Mouse (Mus musculus) MEL (cell line): ENCODE data around the gene Zfp146. TPM values are rescaled to one million over a fixed set of nuclear protein-coding genes. Genes with fewer than 3 reads are reported as not detected.

Source experiments
- DNase-seq: peaks from one replicate; pipeline ENCODE4 v3.0.0; 2011; ENCODE audit warnings: low read depth, low spot score
- H3K27ac ChIP-seq: 2 replicates; pipeline ENCODE4 v1.5.1; 2012; ENCODE audit warnings: low read depth, mild to moderate bottlenecking, control low read depth, low read length, moderate library complexity; ENCODE audit not compliant: control insufficient read depth
- H3K27me3 ChIP-seq, 2 experiments: fragments of 150-350 bp in 1 of 2; sonication (generic) in 1 of 2; 2 replicates each; pipeline ENCODE4 v1.6.1; 2012; ENCODE audit warnings: low read length in 2 of 2, mild to moderate bottlenecking in 2 of 2, improper control_type of control experiment in 1 of 2, moderate library complexity in 1 of 2; ENCODE audit not compliant: insufficient read depth in 2 of 2, control insufficient read depth in 1 of 2
- H3K36me3 ChIP-seq, 2 experiments: 2 replicates each; pipeline ENCODE4 v1.6.1; 2012 to 2014; ENCODE audit warnings: low read length in 2 of 2, improper control_type of control experiment in 1 of 2, inconsistent platforms in 1 of 2, mild to moderate bottlenecking in 1 of 2; ENCODE audit not compliant: insufficient read depth in 2 of 2, control insufficient read depth in 1 of 2
- H3K4me1 ChIP-seq, 2 experiments: fragments of 150-350 bp in 1 of 2; sonication (generic) in 1 of 2; 2 replicates each; pipeline ENCODE4 v1.6.1; 2012; ENCODE audit warnings: low read length in 2 of 2, improper control_type of control experiment in 1 of 2, mild to moderate bottlenecking in 1 of 2; ENCODE audit not compliant: insufficient read depth in 2 of 2, control insufficient read depth in 1 of 2
- H3K4me3 ChIP-seq, 2 experiments: fragments of 150-350 bp in 1 of 2; sonication (generic) in 1 of 2; 2 replicates each; pipeline ENCODE4 v1.5.1; 2012; ENCODE audit warnings: low read depth in 2 of 2, low read length in 2 of 2, mild to moderate bottlenecking in 2 of 2, moderate library complexity in 2 of 2, control low read depth in 1 of 2, improper control_type of control experiment in 1 of 2; ENCODE audit not compliant: control insufficient read depth in 1 of 2, insufficient read depth in 1 of 2
- H3K79me2 ChIP-seq: 2 replicates; pipeline ENCODE4 v1.6.1; 2012; ENCODE audit warnings: mild to moderate bottlenecking, low read length, moderate library complexity; ENCODE audit not compliant: control insufficient read depth, poor library complexity, insufficient read depth
- H3K9ac ChIP-seq: 2 replicates; pipeline ENCODE4 v1.6.1; 2012; ENCODE audit warnings: low read depth, mild to moderate bottlenecking, control low read depth, low read length, moderate library complexity; ENCODE audit not compliant: control insufficient read depth, poor library complexity, severe bottlenecking
- H3K9me3 ChIP-seq: fragments of 150-350 bp; sonication (generic); replicated peaks from 2 replicates; pipeline ENCODE4 v1.6.1; 2012; ENCODE audit warnings: mild to moderate bottlenecking, low read length, improper control_type of control experiment, moderate library complexity; ENCODE audit not compliant: insufficient read depth
- CHD2 ChIP-seq: IDR thresholded peaks from 2 replicates; pipeline ENCODE4 v1.6.1; 2011; ENCODE audit warnings: low read length, improper control_type of control experiment
- EP300 ChIP-seq, 2 experiments: IDR thresholded peaks; 2 replicates each; pipeline ENCODE4 v1.6.1; 2011; ENCODE audit warnings: improper control_type of control experiment in 2 of 2, low read length in 2 of 2, low read depth in 1 of 2, mild to moderate bottlenecking in 1 of 2
- ETS1 ChIP-seq: IDR thresholded peaks from 2 replicates; pipeline ENCODE4 v1.6.1; 2012; ENCODE audit warnings: low read depth, mild to moderate bottlenecking, inconsistent platforms, low read length, improper control_type of control experiment, moderate library complexity
- GABPA ChIP-seq: IDR thresholded peaks from 2 replicates; pipeline ENCODE4 v1.6.1; 2012; ENCODE audit warnings: low read depth, mild to moderate bottlenecking, inconsistent platforms, low read length, improper control_type of control experiment, moderate library complexity
- GATA1 ChIP-seq: IDR thresholded peaks from 2 replicates; pipeline ENCODE4 v1.6.1; 2011; ENCODE audit warnings: low read depth, low read length, improper control_type of control experiment
- JUND ChIP-seq: IDR thresholded peaks from 2 replicates; pipeline ENCODE4 v1.6.1; 2011; ENCODE audit warnings: low read depth, mild to moderate bottlenecking, improper control_type of control experiment, low read length
- KAT2A ChIP-seq: conservative IDR thresholded peaks from 2 replicates; pipeline ENCODE4 v1.6.1; 2012; ENCODE audit warnings: low read depth, low read length, improper control_type of control experiment, inconsistent platforms
- MAZ ChIP-seq: IDR thresholded peaks from 2 replicates; pipeline ENCODE4 v1.6.1; 2012; ENCODE audit warnings: low read depth, mild to moderate bottlenecking, inconsistent platforms, low read length, improper control_type of control experiment
- MEF2A ChIP-seq: IDR thresholded peaks from 2 replicates; pipeline ENCODE4 v1.6.1; 2014; ENCODE audit warnings: low read depth, mild to moderate bottlenecking, inconsistent platforms, low read length, improper control_type of control experiment; ENCODE audit not compliant: poor library complexity, insufficient replicate concordance, severe bottlenecking; ENCODE audit errors: extremely low read depth
- MYB ChIP-seq: IDR thresholded peaks from 2 replicates; pipeline ENCODE4 v1.6.1; 2011; ENCODE audit warnings: mild to moderate bottlenecking, low read depth, low read length, improper control_type of control experiment
- NELFE ChIP-seq: IDR thresholded peaks from 2 replicates; pipeline ENCODE4 v1.6.1; 2011; ENCODE audit warnings: low read depth, low read length, improper control_type of control experiment
- POLR2AphosphoS2 ChIP-seq: IDR thresholded peaks from 2 replicates; pipeline ENCODE4 v1.6.1; 2011; ENCODE audit warnings: low read length, improper control_type of control experiment
- SIN3A ChIP-seq: IDR thresholded peaks from 2 replicates; pipeline ENCODE4 v1.6.1; 2012; ENCODE audit warnings: low read length, improper control_type of control experiment, inconsistent platforms
- TAL1 ChIP-seq: IDR thresholded peaks from 2 replicates; pipeline ENCODE4 v1.6.1; 2012; ENCODE audit warnings: mild to moderate bottlenecking, inconsistent platforms, low read length, moderate library complexity, mixed read lengths
- TCF12 ChIP-seq: IDR thresholded peaks from 2 replicates; pipeline ENCODE4 v1.6.1; 2014; ENCODE audit warnings: low read depth, mild to moderate bottlenecking, inconsistent platforms, low read length, improper control_type of control experiment, moderate library complexity
- USF1 ChIP-seq: IDR thresholded peaks from 2 replicates; pipeline ENCODE4 v1.6.1; 2014; ENCODE audit warnings: low read depth, mild to moderate bottlenecking, inconsistent platforms, low read length, improper control_type of control experiment, moderate library complexity
- ZC3H11A ChIP-seq: IDR thresholded peaks from 2 replicates; pipeline ENCODE4 v1.6.1; 2012; ENCODE audit warnings: low read depth, mild to moderate bottlenecking, inconsistent platforms, low read length, improper control_type of control experiment
- ZKSCAN1 ChIP-seq: IDR thresholded peaks from 2 replicates; pipeline ENCODE4 v1.6.1; 2012; ENCODE audit warnings: low read depth, mild to moderate bottlenecking, inconsistent platforms, low read length, improper control_type of control experiment, moderate library complexity
- polyA plus RNA-seq, 2 experiments: library from polyadenylated mRNA; stranded (reverse) in 1 of 2; unstranded in 1 of 2; fragments of >175 nt in 1 of 2; fragments of >200 nt in 1 of 2; gene quantifications; 2 replicates each; pipeline versions ENCODE4 v1.2.1 to v1.2.4; 2012; ENCODE audit warnings: low replicate concordance in 2 of 2, low read depth in 1 of 2; ENCODE audit not compliant: insufficient read length in 2 of 2, insufficient read depth in 1 of 2, missing spikeins in 1 of 2
- total RNA-seq: library from RNA; depleted of rRNA; stranded (reverse); fragments of 300-350 nt; gene quantifications from 2 replicates; pipeline ENCODE4 v1.2.3, GENCODE M21; 2012

Zfp146 gene
- total and polyA plus RNA-seq, 3 experiments, result 35.5 to 38.9 TPM; not detected in 1

DNA sequence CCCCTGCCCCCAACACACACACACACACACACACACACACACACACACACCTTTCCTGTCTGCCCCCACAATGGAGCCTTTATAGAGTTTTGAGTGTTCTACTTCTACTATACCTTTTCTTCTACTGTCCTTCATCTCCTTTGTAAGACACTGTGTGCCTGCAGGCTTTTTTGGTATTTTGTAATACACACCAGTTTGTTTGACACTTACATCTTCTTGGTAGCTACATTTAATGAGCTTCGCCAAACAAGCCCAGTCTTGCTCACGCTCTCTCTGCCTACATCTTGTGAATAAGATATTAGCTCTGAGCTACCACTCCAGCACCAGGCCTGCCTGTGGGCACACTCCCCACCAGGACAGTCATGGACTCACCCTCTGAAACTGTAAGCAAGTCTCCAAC, 4.8 kb downstream of the Zfp146 start:
- no peak overlapping the region for H3K9ac ChIP-seq
- DNase-seq, result no peak
- H3K4me3 ChIP-seq, result no peak overlapping the region
- H3K79me2 ChIP-seq, result peaks cover 56% of the 10 kb centered on the region
- no peaks in the 10 kb centered on the region for H3K27me3 ChIP-seq
- no peak overlapping the region for H3K27ac ChIP-seq
- no peak for TF ChIP-seq SIN3A
- TF ChIP-seq, all 39 proteins: peak for 0
- Histone ChIP-seq H3K36me3 (peaks cover 4 to 29% of the 10 kb centered on the region in 2 experiments), H3K9me3 (no peaks in the 10 kb centered on the region), H3K4me1 (peaks cover 0 to 3% of the 10 kb centered on the region in 2 experiments; a peak in 1 of 4 replicates)

DNA sequence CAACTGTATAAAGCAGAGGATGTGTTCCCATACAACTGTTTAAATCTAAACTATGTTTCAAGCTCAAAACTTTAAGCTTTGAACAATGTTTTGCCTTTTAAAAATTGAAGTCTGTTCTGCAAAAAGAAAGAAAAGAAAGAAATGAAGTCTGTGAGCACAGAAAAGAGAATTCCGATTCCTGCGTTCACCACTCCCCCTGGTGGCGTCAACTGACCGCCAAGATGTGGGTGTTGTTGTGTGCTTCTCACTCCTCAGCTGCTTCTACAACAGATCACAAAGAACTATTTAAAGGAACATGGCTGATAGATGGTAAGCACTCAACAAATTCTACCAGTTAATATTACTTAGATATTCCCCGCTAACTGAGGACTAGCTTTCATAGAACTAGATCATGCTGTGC, 6.4 kb downstream of the Zfp146 start:
- Histone ChIP-seq H3K27ac (no peak overlapping the region), H3K9me3 (no peaks in the 10 kb centered on the region), H3K4me1 (no peaks in the 10 kb centered on the region), H3K36me3 (peaks cover 0 to 32% of the 10 kb centered on the region in 2 experiments; a peak in 2 of 4 replicates), H3K9ac (no peak overlapping the region), H3K4me3 (no peak overlapping the region), H3K27me3 (no peaks in the 10 kb centered on the region), H3K79me2 (peaks cover 43% of the 10 kb centered on the region)
- TF ChIP-seq ZC3H11A, result no peak
- TF ChIP-seq CHD2, result no peak
- no peak for TF ChIP-seq GABPA
- no peak for TF ChIP-seq POLR2AphosphoS2
- TF ChIP-seq ZKSCAN1, result no peak
- no peak for TF ChIP-seq TAL1
- no peak for TF ChIP-seq MEF2A
- no peak for TF ChIP-seq JUND
- no peak for TF ChIP-seq NELFE
- TF ChIP-seq EP300 (IDR thresholded peaks at IDR 0.05; ENCODE audit: low read depth in 1 of 2, low read length in 2 of 2), result no peak
- TF ChIP-seq GATA1, result no peak
- no peak for TF ChIP-seq USF1
- TF ChIP-seq MYB, result no peak
- TF ChIP-seq MAZ, result no peak
- no peak for TF ChIP-seq TCF12
- TF ChIP-seq KAT2A, result no peak
- TF ChIP-seq ETS1, result no peak
- DNase-seq, result no peak
